Mouse (Mus musculus) myocyte (in vitro differentiated cells): Measurements from ENCODE around the gene Il34.

Source experiments
- MYOG ChIP-seq, 3 experiments: IDR thresholded peaks; one replicate each; pipeline ENCODE4 v1.6.1; 2011; ENCODE audit warnings: control low read depth in 2 of 3, low read depth in 2 of 3, mild to moderate bottlenecking in 2 of 3; ENCODE audit not compliant: insufficient read length in 2 of 3, control insufficient read depth in 1 of 3, insufficient read depth in 1 of 3
- POLR2A ChIP-seq: IDR thresholded peaks from one replicate; pipeline ENCODE4 v1.6.1; 2011; ENCODE audit warnings: low read depth, mild to moderate bottlenecking, control low read depth, moderate library complexity; ENCODE audit not compliant: insufficient read length

DNA sequence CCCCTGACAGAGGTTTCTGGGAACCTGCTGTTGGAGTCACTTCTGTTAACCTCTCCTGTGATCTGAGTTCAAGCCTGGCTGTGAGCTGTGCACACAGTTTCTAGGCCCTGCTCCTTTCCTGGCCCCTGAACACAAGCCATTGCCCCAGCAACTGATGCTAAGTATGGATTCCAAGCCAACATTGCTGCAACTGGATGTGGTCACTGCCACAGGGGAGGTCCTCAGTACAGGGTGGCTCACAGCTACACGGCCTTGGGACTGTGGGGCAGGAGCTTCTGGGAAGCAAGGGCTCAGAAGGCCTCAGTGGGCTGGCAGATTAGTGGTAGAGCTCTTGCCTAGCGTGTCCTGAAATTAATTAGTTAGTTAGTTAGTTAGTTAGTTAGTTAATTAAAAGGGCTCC lies 105.2 kb downstream of the Il34 start:
- TF ChIP-seq MYOG (IDR thresholded peaks at IDR 0.05; ENCODE audit: control insufficient read depth in 1 of 3, insufficient read depth in 1 of 3, insufficient read length in 2 of 3, low read depth in 2 of 3) (no peak), POLR2A (no peak)
